Mouse (Mus musculus) fibroblast of lung, adult 2 months (primary cell): ENCODE measurements at regions not wholly inside any gene's neighbourhood (a gene's known extent, or its start where the extent isn't known, plus 50 kb on each side); places are given as distances from the start of the nearest gene placed in this dataset.

Source experiments
- DNase-seq: peaks from one replicate; pipeline ENCODE4 v3.0.0-alpha.2; 2011; ENCODE audit warnings: low read depth

DNA sequence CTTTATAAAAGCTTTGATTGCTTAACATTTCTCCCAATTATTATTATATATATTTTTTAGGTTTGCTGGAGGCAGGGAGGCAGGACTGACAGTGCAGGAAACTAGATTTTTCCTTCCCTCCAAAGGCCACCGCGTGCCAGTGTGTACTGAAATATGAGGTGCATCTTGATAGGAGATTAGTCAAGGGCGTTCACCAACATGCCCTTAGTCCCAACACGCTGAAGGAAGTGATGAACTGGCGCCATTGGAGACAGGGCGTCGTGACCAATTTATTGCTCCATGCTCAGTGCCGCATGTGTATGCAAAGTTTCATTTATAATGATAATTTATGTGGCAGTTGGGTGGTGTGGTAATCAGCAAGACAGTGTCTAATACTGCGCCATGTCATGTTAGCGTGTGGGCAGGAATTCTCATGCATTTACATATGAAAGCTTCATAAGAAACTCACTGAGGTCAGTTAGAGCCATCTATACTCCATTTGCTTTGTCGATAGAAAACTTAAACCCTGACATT, 66.2 kb downstream of the Isl1 start:
- DNase-seq = no peak

DNA sequence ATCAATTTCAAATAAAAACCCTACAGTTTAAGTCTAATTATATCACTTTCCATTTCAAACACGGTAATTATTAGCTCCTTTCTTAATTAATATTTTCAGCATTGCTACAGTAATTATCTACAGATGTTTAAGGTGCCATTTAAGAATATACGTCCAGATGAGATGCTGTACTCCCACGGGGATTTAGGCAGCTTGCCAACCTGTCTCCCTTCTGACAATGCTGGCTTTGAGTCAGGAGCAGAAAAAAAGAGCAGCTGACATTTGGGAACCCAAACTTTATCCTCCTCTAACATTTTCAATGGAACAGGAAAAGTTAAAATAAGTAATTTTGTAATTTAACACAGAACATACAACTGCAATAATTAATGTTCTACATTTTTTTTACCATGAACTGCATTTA, 94.4 kb downstream of the Isl1 start:
- no peak for DNase-seq

DNA sequence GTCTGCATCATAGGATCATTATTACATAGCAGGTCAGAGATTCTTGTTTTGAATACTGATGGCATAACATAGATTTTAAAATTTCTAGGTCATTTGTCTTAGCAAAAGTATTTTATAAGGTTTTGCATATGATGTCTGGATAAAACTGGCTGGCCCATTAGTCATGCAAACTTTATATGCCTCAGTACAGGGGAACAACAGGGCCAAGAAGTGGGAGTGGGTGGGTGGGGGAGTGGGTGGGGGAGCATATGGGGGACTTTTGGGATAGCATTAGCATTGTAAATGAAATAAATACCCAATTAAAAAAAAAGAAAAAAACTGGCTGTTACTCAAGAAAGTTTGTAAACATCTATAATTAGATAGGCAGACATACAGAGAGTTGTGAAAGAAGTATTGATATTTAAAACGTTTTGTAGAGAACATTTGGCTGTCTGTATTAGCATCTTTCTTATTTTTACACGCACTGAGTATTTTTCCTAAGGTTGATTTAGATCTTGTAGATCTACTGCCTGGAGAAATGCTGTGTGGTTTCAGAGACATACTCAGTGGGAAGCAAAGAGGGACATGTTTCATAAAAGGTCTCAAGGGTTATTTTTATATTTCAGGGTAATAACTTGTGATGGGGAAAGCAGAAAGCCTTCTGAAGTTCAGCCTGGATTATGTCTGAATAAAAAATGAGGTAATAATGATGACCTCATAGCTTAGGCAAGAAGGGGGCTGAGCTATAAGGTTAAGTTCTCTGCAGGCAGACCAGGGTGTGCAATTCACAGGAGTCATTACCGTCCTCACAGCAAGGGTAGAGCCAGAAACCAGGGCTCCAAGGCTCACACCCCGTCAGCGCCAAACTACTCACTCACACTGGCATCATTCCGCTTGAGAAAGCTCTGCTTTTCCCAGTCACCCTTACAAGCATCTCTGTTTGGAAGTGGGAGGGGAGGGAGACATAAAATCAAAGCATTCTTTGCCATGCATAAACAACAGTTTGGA, 95.4 kb downstream of the Isl1 start:
- DNase-seq = no peak

DNA sequence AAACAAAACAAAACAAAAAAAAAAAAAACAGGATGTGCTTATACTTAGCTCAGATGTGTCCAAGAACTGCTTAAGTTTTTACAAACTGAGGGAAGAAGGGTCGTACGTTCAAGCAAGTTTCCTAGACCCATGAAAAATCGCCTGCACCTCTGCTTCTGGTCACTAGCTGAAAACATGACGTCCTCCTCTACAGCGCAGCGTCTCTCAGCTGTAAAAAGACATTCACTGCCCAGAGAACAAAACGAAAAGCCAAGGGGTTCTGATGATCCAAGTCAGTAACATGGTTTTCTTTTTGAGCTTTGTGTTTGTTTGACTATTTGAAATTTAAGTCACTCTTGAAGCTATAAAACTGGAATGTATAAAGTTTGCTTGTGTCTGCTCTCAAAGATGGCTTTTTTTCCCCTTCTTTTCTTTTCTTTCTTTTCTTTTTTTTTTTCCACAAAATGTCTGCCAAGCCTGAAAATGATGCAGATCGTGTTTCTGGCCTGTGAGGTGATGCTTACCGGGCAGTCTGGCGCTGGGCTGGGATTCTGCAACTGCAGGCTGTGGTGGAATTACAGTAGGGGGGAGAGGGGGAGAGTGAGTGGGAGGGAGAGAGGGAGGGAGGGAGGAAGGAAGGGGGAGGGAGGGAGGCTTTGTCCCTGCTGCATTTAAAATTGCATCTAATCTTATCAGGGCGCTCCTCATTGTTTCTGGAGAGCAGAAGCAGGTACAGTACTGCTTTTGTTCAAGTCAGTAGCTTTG, 108.1 kb downstream of the Isl1 start:
- no peak for DNase-seq

DNA sequence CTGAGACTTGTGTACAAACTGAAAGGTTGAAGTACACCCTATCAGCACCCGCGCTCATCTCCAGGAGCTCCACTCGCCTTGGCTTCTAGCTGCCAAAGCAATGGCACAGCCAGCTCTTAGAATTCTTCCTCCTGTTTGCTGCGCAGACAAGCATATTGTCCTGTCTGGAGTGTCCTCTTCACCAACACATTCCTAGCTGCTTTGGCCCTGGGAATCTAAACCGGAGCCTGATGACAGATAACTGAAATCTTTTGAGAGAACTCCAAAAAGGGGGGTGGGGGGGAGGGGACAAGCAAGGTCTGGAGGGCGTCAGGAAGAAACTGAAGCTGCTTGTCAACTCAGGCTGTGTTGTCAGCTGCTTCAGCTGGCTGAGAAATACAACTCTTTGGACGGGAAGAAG, 122.4 kb downstream of the Isl1 start:
- DNase-seq = no peak

DNA sequence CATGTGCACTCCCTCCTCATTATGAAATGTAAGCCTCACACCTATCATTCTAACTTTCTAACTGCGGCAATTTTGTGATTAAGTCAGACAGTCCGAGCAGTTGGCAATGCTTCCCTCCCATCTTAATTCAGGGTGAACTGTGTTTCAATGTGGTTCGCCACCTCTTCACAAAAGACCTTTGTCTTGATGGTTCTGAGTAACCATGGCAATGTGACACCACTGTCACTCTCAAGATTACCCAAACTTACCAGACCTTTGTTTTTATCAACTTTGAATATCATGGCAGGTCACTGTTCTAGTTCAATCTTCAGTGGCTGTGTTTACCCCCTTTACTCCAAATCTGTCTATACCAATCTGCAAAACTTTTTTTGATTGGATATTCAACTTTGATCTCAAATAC, 131.7 kb downstream of the Isl1 start:
- DNase-seq = no peak

DNA sequence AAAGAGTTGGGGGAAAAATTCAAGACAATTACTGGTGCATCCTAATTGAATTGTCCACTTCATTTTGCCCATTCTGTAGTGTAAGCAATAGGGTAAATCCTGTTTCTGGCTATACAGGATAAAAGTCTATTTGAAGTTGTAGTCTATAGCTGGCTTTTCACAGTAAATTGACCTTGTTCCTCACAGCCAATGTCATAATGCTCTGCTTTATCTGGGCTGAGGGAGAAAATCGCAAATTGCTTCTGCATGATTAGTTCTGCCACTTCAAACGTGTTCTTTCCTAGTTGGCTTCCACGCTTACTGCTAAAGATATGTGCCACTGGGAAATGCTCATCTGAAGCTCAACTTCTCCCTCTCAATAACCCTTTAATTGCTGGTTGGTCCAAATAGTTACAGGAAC, 134.5 kb downstream of the Isl1 start:
- no peak for DNase-seq

DNA sequence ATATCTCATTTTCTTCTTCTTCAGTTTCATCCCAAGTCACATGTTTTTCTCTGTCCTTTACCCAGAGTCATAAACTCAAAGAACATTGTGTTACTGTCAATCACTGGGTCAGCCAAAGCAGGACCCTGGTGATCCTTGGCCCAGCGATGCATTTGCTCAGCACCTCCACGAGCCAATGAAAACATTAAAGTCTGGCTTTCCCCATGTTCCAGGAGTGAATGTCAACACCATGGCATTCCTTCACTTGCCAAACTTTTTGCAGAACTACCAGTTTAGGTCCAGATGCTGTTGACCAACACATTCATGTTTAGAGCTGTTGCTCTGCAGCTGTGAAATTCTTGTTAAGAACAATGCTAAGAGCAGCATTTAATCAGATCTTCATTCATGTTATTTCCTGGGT, 135.6 kb downstream of the Isl1 start:
- DNase-seq = peak; percentile 18

DNA sequence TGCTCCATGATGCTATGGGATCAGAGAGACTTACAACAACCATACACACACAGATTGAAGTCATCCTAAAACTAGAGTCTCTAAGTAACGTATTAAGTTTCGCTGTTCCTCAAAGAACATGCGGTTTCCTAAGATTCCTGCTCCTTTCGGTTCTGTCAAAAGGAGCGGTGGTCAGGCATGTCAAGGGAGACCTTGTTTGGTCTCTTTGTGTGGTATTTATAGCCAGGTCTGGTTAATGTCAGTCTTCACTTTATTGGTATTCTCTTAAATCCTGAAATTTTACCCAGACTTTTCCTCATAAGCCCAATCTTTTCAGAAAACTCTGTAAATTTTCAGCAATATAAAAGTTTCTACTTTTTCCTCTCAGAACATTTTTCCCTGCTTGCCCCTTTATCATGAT, 166.5 kb downstream of the Isl1 start:
- no peak for DNase-seq

DNA sequence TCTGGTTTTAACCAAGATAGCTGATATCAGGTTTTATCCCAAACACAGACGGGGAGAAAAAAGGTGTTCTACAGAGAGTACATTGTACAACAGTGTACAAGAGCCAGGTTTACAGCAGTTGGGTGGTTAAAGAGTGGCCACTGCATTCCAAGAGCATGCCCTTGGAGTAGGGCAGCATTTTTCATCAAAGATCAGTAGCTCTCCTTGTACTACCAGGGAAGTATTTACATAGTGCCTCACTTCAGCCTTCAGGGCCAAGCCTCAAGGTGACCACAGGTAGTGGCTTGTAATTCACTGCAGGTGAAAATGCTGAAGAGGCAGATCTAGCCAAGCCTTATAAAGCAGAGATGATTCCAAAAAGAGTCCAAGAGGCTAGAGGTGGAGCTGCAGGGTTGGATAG, 190.8 kb downstream of the Isl1 start:
- no peak for DNase-seq

DNA sequence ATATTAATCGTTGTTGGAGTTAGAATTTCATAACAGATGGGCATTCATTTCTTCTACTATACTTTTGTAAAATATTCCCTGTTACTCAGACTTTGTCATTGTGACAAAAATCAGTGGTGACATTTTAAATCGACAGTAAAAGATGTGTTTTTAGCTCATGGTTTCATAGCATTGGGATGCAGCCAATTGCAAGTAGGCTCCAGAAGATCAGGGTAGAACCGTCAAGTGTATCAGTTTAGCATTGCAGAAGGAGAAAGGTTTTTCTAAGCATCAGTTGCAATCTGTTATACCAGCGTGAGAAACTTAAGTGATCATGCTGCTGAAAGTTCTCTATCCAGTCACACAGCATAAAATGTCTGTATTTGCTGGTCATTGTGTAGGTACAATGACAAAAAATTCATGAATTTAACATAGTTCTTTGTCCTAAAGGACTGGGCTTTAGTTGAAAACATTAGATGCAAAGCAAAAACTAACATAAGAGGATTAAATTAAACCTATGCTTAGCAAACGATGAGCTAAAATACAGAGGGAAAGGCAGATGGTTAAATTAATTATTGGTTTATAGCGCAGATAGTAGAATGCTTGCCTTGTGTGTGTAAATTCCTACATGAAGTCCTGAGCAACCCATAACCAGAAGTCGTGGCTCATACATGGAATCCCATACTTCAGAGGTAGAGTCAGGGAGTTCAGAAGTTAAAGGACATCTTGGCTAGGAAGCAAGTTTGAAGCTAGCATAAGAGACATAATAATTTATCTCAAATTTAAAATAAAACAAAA, 198.3 kb downstream of the Isl1 start:
- no peak for DNase-seq

DNA sequence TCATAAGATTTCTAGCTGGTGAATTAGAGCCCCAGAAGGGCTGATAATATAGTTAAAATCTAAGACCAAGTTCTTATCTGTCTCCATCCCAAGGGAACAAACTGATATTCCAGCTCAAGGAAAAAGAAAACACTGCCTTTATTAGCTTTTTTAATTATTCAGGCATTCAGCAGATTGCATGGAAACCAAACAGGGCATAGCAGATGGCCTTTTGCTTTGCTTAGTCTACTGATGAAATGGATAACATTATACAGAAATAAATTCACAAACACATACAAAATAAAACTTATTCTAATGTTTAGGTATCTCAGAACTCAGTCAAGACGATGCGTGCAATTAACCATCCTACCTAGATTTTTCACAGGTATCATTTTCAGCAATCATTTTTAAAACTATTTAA, 198.9 kb downstream of the Isl1 start:
- DNase-seq = no peak

DNA sequence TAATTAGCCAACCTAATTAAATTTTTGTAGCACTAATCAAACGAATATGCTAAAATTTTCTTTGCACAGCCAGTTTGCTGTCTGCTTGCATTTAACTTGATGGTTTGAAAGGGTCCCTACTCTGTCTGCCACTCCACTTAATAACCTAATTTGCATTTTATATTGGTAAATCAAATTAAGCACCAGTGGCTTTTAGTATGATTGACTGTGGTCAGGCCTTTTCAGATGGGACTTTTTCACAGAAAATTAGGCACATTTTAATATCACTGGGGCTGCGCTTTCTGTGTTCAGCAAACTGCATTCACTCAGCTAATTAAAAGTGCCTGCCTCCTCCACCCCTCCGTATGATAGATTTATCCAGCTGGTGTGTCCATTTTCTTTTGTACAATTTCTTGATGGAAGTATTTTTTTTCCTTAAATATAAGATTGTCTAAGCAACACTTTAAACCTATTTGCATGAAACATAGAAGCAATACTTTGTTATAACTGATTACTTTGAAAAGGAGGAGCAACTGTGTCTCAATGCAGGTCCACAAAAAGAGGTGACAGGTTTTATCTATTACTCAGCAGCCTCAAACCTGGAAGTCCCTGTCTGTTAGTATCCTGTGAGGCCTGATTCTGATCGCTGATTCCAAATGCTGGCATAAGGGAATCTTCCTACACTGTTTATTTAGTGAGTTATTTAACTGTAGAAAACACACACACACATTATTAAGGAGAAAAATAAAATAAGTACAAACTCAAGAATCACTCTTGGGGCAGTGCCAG, 221.8 kb downstream of the Isl1 start:
- no peak for DNase-seq

DNA sequence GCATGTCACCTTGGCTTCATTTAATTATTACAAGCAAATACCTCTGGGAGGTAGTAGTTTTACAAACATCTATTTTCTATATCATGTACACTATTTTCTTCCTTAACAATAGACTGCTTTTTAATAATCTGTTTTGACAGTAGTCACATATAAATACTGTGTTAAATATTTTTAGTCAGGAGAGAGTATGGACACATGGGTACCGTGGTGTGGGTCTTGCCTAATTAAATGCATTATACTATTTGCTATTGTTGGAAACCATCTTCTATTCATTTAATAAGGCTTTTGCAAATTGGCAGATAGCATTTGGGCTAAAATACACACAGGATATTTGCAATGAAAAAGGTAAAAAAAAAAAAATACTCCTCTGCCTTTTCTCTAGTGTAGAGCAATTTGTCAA, 222.3 kb downstream of the Isl1 start:
- DNase-seq = no peak

DNA sequence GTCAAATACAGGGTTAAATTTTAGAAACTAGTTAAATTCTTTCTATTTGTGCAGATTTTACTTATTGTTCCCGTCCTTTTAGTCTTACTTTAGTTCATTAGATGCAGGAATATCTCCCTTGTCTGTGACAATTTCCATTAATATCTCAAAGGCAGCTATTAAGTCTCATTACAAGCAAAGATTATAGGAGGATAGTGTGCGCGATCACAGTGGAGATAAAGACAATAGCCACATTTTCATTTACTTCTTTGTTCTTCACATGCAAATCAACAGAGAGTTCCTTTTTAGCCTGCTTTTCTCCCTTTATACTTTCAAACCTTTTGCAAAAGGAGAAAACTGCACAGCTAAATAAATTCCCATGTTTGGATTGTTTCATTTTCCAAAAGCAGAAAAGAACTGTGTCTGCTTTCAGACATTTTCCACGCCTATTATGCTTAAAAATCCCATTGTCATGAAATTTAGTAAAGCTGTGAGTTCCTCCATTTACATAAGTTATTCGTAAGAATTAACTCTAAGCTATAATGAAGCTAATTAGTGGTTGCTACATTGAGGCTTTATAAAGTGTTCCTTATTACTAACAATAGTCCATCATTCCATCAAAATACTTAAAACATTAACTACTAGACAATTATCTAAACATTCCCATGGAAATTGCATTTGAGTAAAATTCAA, 252.4 kb downstream of the Isl1 start:
- no peak for DNase-seq

DNA sequence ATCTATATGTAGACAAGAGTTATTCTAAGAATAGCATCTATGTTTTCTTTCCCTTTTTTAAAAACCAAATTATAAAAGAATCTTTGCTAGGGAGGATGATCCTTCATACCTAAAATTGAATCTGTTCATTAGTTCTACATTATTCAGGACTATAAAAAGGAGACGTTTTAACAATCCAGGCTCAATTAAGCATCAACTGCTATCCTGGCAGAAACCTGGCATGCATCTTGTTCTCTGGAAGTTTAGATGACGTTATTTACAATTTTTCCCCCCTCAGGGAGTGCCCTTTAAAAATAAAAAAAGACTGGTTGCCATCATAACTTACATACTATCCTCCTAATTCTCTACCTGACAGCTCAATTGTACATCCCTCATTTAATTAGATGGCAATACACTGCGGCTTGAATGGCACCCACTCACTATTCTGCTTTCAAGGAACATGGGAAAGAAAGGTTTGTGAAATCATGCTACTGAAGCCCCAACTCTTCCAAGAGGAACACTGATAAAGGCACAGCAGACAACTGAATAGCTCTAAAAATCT, 253.3 kb downstream of the Isl1 start:
- DNase-seq = no peak

DNA sequence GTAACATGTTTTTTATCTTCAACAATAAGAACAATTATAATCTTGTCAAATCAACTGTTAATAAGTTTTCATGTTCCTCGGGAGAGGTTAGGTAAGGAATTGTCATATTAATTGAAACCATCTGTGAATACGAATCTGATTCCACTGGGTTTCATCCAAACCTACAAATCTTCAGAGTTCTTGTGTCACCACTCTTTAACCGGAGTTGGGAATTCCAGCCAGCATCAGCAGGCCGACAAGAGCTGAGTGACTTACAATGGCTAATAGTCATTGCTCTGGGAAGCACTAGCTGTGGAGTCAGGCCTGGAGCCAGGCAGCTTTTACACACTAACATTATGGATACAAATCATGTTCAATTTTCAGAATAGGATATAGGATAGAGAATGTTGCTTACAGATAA, 273.3 kb downstream of the Isl1 start:
- no peak for DNase-seq

DNA sequence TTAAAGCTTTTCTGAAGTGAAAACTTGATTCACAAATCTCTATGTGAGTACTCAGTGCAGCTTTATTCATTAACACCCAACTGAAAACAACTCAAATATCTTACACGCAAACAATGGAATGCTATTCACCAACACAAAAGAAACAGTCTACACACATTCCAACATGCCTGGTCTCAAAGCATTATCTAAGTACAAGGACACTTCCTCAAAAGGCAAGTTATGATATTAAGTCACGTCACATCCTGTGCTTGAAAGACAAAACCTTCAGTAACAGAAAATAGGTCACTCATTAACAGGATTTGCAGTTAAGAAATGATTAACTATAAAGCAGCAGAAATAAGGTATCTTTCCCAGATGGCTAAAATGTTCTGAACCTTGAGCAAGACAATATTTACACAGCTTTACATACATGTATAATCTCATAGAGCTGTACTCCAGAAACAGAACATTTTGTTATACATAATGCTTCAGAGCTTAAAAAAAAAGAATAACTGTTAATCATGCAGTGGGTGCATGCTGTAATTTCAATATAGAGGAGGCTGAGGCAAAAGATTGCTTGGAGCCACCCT, 279.3 kb downstream of the Isl1 start:
- no peak for DNase-seq

DNA sequence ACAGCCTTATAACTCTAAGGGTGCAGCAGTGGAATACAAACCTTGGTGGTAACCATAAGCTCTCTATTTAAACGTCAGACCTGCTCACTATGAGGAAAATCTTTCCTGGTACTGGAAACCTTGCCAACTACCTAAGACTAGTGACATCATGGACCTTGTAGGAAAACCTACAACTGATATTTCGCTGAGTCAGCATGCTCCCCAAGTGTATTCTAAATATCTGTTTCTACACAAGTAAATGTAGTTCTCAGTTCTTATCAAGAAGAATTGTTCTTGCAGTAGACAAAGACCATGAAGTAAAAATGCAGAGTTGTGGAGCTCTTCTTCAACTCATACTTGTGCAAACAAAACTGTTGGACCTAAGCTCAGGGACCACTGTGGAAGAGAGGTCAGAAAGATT, 280.9 kb downstream of the Isl1 start:
- DNase-seq = no peak

DNA sequence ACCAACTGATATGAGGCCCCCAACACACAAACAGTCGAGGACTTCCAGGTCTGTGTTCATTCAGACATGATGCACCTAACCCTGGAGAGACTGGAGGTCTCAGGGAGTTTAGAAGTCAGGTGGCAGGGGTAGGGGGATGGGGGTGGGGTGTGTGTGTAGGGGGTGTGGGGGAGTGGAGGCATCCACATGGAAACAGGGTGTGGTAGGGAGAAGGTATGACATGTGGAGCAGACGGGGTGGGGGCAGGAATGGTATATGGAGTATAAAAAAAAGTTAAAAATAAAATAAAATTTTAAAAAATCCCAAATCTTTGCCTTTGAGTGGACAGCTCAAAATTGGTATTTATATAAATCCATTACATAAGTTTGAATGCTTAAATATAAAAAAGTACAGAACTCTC, 282.3 kb downstream of the Isl1 start:
- no peak for DNase-seq
